Mouse (Mus musculus): ENCODE data around the gene Gjd3.

GRCm38 (mm10) chr11:98965416-98966077, 17.3 kb downstream of the Gjd3 start:
- TF ChIP-seq CTCF (IDR thresholded peaks at IDR 0.05; ENCODE audit: low read depth, low read length) (no peak), POLR2A (IDR thresholded peaks at IDR 0.05; ENCODE audit: insufficient read depth, low read length) (no peak), EP300 (IDR thresholded peaks at IDR 0.05; ENCODE audit: insufficient read depth, low read depth, low read length) (peak; percentile 85)
